Mouse (Mus musculus) heart, adult 2 months (tissue): ENCODE data around the gene Dgke.

ENCODE experiments used
- CTCF ChIP-seq: fragments of 200-600 bp; IDR thresholded peaks from 2 replicates; pipeline ENCODE4 v1.8.1; 2022; ENCODE audit warnings: antibody characterized with exemption, mild to moderate bottlenecking, moderate library complexity
- POLR2A ChIP-seq: fragments of 200-500 bp; IDR thresholded peaks from 2 replicates; pipeline ENCODE4 v1.6.1; 2011; ENCODE audit warnings: mild to moderate bottlenecking, low read depth, low read length, control low read depth; ENCODE audit not compliant: insufficient read depth

DNA sequence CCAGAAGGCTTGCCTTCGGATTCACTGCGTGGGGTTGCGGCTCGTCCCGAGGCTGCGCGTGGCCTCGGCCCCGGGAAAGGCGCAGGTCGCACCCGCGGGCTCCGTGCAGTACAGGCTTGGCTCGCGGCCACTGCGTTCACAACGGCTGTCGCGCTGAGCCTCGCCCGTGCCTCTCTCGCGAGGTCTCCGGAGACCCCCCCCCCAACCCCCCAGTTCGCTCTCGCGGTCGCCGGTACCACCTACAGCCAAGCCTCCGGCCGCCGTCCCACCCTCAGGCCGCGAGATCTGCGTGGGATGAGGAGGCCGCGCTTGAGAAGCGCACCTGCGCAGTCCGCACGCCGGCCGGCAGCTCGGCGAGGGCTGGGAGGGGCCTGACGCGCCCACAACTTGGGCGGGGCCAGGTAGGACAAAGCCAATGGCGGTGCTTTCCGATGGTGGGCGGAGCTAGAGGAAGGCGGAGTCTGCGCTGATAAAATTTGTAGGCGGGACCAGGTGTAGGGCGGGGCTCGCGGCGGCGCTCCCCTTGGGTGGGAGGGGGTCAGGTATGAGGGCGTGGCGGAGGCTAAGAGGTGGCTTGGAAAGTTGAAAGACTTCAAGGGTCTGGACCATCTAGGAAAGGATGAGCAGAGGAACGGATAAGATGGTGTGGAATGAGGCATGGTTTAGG is 6.1 kb downstream of the Dgke start:
- TF ChIP-seq CTCF (no peak), POLR2A (peak; percentile 63; the same call in 1 of the 2 replicates)
